Mouse (Mus musculus) heart, postnatal 0 days (tissue): ENCODE results near the gene Gm32802. TPM values are rescaled to one million over a fixed set of nuclear protein-coding genes. Genes with fewer than 3 reads are reported as not detected.
"Not testable (repeated sequence)": the region's sequence is repeated elsewhere in the genome, so short reads cannot be mapped to it uniquely, and the experiment has no call there.

Experiments used
- ATAC-seq: fragments of 200-750 bp; cut with Nextera tagmentation; 2 replicates; pipeline ENCODE4 v1.8.0; 2017; ENCODE audit warnings: low read depth, moderate number of reproducible peaks, moderate library complexity; ENCODE audit not compliant: insufficient read depth
- DNase-seq: peaks from one replicate; pipeline ENCODE4 v3.0.0-alpha.2; 2016; ENCODE audit warnings: low spot score
- H3K27ac ChIP-seq: fragments of 300-500 bp; sonication (generic); 2 replicates; pipeline ENCODE4 v1.5.1; 2014; ENCODE audit warnings: low read depth, mild to moderate bottlenecking
- H3K27me3 ChIP-seq: fragments of 300-500 bp; sonication (generic); 2 replicates; pipeline ENCODE4 v1.6.1; 2014; ENCODE audit warnings: low read length, mixed read lengths; ENCODE audit not compliant: control insufficient read depth, insufficient read depth
- H3K36me3 ChIP-seq: fragments of 300-500 bp; sonication (generic); replicated peaks from 2 replicates; pipeline ENCODE4 v1.6.1; 2014; ENCODE audit warnings: low read length, mixed read lengths; ENCODE audit not compliant: control insufficient read depth, insufficient read depth
- H3K4me1 ChIP-seq: fragments of 300-500 bp; sonication (generic); 2 replicates; pipeline ENCODE4 v1.6.1; 2014; ENCODE audit warnings: antibody characterized with exemption; ENCODE audit not compliant: control insufficient read depth, insufficient read depth
- H3K4me2 ChIP-seq: fragments of 300-500 bp; sonication (generic); 2 replicates; pipeline ENCODE4 v1.6.1; 2014; ENCODE audit warnings: low read depth, mild to moderate bottlenecking, low read length, moderate library complexity
- H3K4me3 ChIP-seq: fragments of 300-500 bp; sonication (generic); 2 replicates; pipeline ENCODE4 v1.5.1; 2014; ENCODE audit warnings: low read depth, low read length
- H3K9ac ChIP-seq: fragments of 300-500 bp; sonication (generic); replicated peaks from 2 replicates; pipeline ENCODE4 v1.6.1; 2014; ENCODE audit warnings: low read depth, low read length, mixed read lengths
- H3K9me3 ChIP-seq: fragments of 300-500 bp; sonication (generic); replicated peaks from 2 replicates; pipeline ENCODE4 v1.6.1; 2016; ENCODE audit warnings: low read length; ENCODE audit not compliant: control insufficient read depth
- CTCF ChIP-seq: IDR thresholded peaks from 2 replicates; pipeline ENCODE4 v1.5.1; 2016; ENCODE audit warnings: antibody characterized with exemption, control low read depth, low read depth
- EP300 ChIP-seq: IDR thresholded peaks from 2 replicates; pipeline ENCODE4 v1.6.1; 2016; ENCODE audit warnings: antibody characterized with exemption, low read depth
- WGBS: fragments of 180-500 bp; shearing (Covaris S2); extraction: QIAGEN DNeasy Blood & Tissue Kit; methylation state at CpG from one replicate; pipeline ENCODE4 v1.1.7; 2014; 5-methylcytosine and 5-hydroxymethylcytosine counted together
- polyA plus RNA-seq: library from polyadenylated mRNA; unstranded; fragments of >200 nt; fragmentation: Nextera tagmentation; extraction: Ambion mirVana; gene quantifications from 2 replicates; pipeline ENCODE4 v1.2.1, GENCODE M21; 2015
- total RNA-seq: library from RNA; depleted of rRNA; stranded (reverse); fragments of >200 nt; gene quantifications from 2 replicates; pipeline ENCODE4 v1.2.3, GENCODE M21; 2014; ENCODE audit warnings: low replicate concordance; rRNA removed

Gene Gm32802
- total and polyA plus RNA-seq, 2 experiments from 2014 or later = not detected

DNA sequence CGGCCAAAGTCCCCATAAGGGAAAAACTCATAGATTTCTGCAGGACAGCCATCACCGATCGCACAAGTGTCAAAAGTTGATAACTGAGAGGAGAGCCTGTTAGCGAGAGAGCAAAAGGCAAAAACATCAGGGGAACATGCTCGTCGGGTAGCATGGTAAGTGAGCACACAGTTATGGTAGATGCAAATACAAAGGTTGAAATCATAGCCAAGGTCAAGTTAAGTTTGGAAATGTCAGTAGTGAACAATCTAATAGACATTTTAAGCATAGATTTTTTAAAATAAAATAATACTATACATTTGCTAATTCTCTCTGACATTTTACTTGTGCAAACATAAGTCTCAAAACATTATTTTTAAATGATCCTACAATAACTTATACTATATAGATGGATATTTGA, 36.5 kb downstream of the Gm32802 start, which contains the start of gene Iltifb:
TSS of gene Iltifb (minus strand) at position 101 of the 400 bp plus-strand sequence.
- WGBS = 76% methylated on average over 6 of the region's 6 CpGs
- Histone ChIP-seq H3K4me2 (no peak within 1 kb of the TSS), H3K4me1 (no peaks in the 10 kb centered on the region), H3K9ac (no peak within 1 kb of the TSS), H3K36me3 (no peaks in the 10 kb centered on the region), H3K27me3 (no peaks in the 10 kb centered on the region), H3K27ac (no peak within 1 kb of the TSS), H3K9me3 (no peaks in the 10 kb centered on the region), H3K4me3 (no peak within 1 kb of the TSS)
- DNase-seq (no peak), ATAC-seq (no peak)
- no peak for TF ChIP-seq EP300
- no peak for TF ChIP-seq CTCF

- ATAC-seq, H3K36me3 ChIP-seq, H3K27ac ChIP-seq, DNase-seq, H3K9ac ChIP-seq, H3K9me3 ChIP-seq, H3K4me2 ChIP-seq, H3K27me3 ChIP-seq, H3K4me1 ChIP-seq, H3K4me3 ChIP-seq: not testable (repeated sequence)
- 45% methylated on average over 2 of the region's 2 CpGs for WGBS
These were observed 43.6 kb downstream of the Gm32802 start for GRCm38 (mm10) chr10:118302133-118302532.

Other genes with a start within 250 kb of the Gm32802 start
- gene Mdm1, start 116.9 kb upstream of the Gm32802 start, total RNA-seq = 8.0 and 9.8 TPM in 2 replicates
- gene Mdm1, start 116.9 kb upstream of the Gm32802 start, polyA plus RNA-seq = 8.9 TPM in 2 replicates
- not detected in 2 replicates for gene Il22, start 53.7 kb upstream of the Gm32802 start, total RNA-seq
- gene Il22, start 53.7 kb upstream of the Gm32802 start, polyA plus RNA-seq = not detected in 2 replicates
- gene Gm32717, start 17.9 kb upstream of the Gm32802 start, total RNA-seq = not detected in 2 replicates
- not detected in 2 replicates for gene Gm32717, start 17.9 kb upstream of the Gm32802 start, polyA plus RNA-seq
- not detected in 2 replicates for gene Iltifb, start 36.4 kb downstream of the Gm32802 start, total RNA-seq
- not detected in 2 replicates for gene Iltifb, start 36.4 kb downstream of the Gm32802 start, polyA plus RNA-seq
- not detected in 2 replicates for gene Gm9040, start 68.3 kb downstream of the Gm32802 start, total RNA-seq
- gene Gm9040, start 68.3 kb downstream of the Gm32802 start, polyA plus RNA-seq = not detected in 2 replicates
- not detected in 2 replicates for gene Gm9044, start 73.7 kb downstream of the Gm32802 start, total RNA-seq
- gene Gm9044, start 73.7 kb downstream of the Gm32802 start, polyA plus RNA-seq = not detected in 2 replicates
- gene Gm9045, start 79.1 kb downstream of the Gm32802 start, total RNA-seq = 0.08 TPM in 1 of 2 replicates, not detected in the other
- gene Gm9045, start 79.1 kb downstream of the Gm32802 start, polyA plus RNA-seq = 0.05 TPM in 2 replicates
- gene Gm9046, start 84.6 kb downstream of the Gm32802 start, total RNA-seq = not detected in 2 replicates
- gene Gm9046, start 84.6 kb downstream of the Gm32802 start, polyA plus RNA-seq = not detected in 2 replicates
- gene Gm9048, start 90.0 kb downstream of the Gm32802 start, total RNA-seq = not detected in 2 replicates
- not detected in 2 replicates for gene Gm9048, start 90.0 kb downstream of the Gm32802 start, polyA plus RNA-seq
- 0.08 TPM in 1 of 2 replicates, not detected in the other for gene Gm9049, start 95.4 kb downstream of the Gm32802 start, total RNA-seq
- 0.05 TPM in 2 replicates for gene Gm9049, start 95.4 kb downstream of the Gm32802 start, polyA plus RNA-seq
- gene Ifng, start 182.4 kb downstream of the Gm32802 start, total RNA-seq = not detected in 2 replicates
- gene Ifng, start 182.4 kb downstream of the Gm32802 start, polyA plus RNA-seq = not detected in 2 replicates